Mouse (Mus musculus) heart, postnatal 0 days (tissue): ENCODE measurements around the gene Map7.

ENCODE experiments used
- CTCF ChIP-seq: IDR thresholded peaks from 2 replicates; pipeline ENCODE4 v1.5.1; 2016; ENCODE audit warnings: antibody characterized with exemption, control low read depth, low read depth
- EP300 ChIP-seq: IDR thresholded peaks from 2 replicates; pipeline ENCODE4 v1.6.1; 2016; ENCODE audit warnings: antibody characterized with exemption, low read depth

DNA sequence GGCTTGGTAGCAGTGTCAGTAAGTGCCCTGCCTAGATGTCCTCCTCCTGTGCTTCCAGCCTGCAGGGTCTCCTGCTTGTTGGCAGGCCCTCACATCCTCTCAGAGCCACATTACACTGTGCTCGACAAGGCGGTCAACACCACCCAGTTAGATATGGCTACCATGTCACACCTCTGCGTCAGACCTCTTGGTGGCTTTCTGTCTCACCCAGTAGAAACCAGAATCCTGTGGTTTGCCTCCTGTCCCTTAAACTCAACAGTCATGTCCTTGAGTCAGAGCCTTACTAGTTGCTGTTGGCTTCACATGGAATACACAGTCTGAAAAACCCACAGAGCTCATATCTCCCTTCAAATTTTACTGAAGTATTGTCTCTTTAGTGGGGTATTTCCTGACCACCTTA is 87.4 kb downstream of the Map7 start:
- no peak for TF ChIP-seq CTCF
- no peak for TF ChIP-seq EP300
